Mouse (Mus musculus) bone marrow macrophage, adult 2 months (primary cell): ENCODE measurements around the gene St7. TPM values are rescaled to one million over a fixed set of nuclear protein-coding genes. Genes with fewer than 3 reads are reported as not detected.

Source experiments
- H3K27ac ChIP-seq: 2 replicates; pipeline ENCODE4 v1.5.1; 2012; ENCODE audit warnings: low read depth, low read length; ENCODE audit not compliant: insufficient read depth
- H3K4me1 ChIP-seq: 2 replicates; pipeline ENCODE4 v1.6.1; 2012; ENCODE audit warnings: low read length; ENCODE audit not compliant: control insufficient read depth, insufficient read depth
- H3K4me3 ChIP-seq: 2 replicates; pipeline ENCODE4 v1.5.1; 2012; ENCODE audit warnings: mild to moderate bottlenecking, low read length, moderate library complexity; ENCODE audit not compliant: insufficient read depth
- CTCF ChIP-seq: IDR thresholded peaks from 2 replicates; pipeline ENCODE4 v1.5.1; 2012; ENCODE audit warnings: low read depth, mild to moderate bottlenecking, low read length, moderate library complexity
- POLR2A ChIP-seq: IDR thresholded peaks from 2 replicates; pipeline ENCODE4 v1.6.1; 2012; ENCODE audit warnings: mild to moderate bottlenecking, low read depth, low read length, borderline replicate concordance
- polyA plus RNA-seq: library from polyadenylated mRNA; stranded (reverse); fragments of >200 nt; gene quantifications from 2 replicates; pipeline ENCODE4 v1.2.4, GENCODE M21; 2012; ENCODE audit not compliant: missing spikeins, insufficient read depth, insufficient read length

Gene St7
- polyA plus RNA-seq, 1 experiment: 5.3 TPM

DNA sequence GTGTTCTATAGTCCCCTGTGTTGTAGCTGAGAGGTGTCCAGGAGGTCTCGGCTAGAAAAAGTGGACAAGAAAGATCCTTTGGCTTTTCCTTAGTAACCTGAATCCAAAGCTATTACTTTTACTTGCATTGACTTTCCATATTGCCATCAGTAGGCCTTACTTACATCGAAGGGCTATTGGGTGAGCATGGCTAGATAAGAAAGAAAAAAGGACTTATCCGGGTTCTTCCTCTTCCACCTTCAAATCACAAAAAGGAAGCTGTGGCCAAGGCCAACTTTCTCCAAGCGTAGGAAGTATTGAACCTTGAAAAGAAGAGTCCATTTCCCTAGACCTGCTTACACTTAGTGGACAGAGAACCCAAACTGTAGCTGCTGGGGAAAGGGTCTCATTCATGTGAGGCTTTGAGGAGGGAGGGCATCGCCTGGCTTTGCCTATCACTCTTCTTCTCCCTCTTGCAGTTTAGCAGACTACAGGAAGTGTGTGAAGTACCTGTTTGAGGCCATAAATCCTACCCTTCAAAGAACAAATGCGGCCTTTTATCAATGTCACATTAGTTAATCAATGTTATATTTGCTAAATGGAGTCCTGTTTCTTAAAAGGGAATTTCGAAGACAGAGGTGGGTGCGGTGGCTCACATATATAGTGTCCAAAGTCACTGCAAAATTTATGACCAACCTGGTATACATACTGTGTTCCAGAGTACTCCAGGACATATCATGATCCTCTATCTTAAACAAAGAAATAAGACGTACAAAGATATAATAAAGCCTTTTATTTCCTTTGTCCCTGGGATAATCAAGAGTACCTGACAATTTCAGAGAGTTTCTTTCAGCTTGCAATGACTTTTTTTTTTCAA, 297.7 kb downstream of the St7 start:
- Histone ChIP-seq H3K4me1 (no peaks in the 10 kb centered on the region), H3K4me3 (no peak overlapping the region), H3K27ac (no peak overlapping the region)
- TF ChIP-seq POLR2A: no peak
- TF ChIP-seq CTCF: no peak

DNA sequence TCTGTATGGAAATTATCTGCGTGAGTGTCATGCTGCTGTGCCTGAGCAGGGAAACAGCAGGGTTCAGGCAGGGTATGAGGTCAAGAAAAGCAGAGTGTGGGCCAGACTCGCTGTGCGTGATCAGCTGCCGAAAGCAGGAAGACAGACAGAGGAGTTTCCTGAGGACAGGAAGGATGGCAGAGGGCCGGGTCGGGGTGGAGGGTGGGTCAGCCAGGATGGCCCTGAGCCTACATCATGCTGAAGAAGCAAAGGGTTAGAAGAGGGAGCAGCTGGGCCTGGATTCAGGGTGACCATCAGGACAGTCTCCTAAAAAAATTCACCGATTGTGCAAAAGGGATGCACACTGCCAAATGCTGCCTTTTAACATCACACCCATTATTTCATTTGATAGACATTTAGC, 298.9 kb downstream of the St7 start:
- TF ChIP-seq CTCF: no peak
- no peak for TF ChIP-seq POLR2A
- H3K27ac ChIP-seq: no peak overlapping the region
- no peaks in the 10 kb centered on the region for H3K4me1 ChIP-seq
- no peak overlapping the region for H3K4me3 ChIP-seq

Other genes starting within 250 kb of the St7 start
- gene Met, start 229.1 kb upstream of the St7 start, polyA plus RNA-seq: 0.31 and 1.3 TPM in 2 replicates
- 468 and 474 TPM in 2 replicates for gene Capza2, start 56.7 kb upstream of the St7 start, polyA plus RNA-seq